Mouse (Mus musculus) hindbrain, embryonic 15.5 days (tissue): ENCODE results near the gene Vps11. TPM values are rescaled to one million over a fixed set of nuclear protein-coding genes. Genes with fewer than 3 reads are reported as not detected.
"Not testable (repeated sequence)": the region's sequence is repeated elsewhere in the genome, so short reads cannot be mapped to it uniquely, and the experiment has no call there.

ENCODE experiments used
- ATAC-seq: fragments of 200-750 bp; cut with Nextera tagmentation; 2 replicates; pipeline ENCODE4 v1.8.0; 2017; ENCODE audit warnings: low read depth, moderate number of reproducible peaks, moderate TSS enrichment; ENCODE audit not compliant: low FRiP score
- H3K27ac ChIP-seq: fragments of 300-500 bp; sonication (generic); replicated peaks from 2 replicates; pipeline ENCODE4 v1.5.1; 2015; ENCODE audit warnings: mild to moderate bottlenecking, inconsistent platforms
- H3K27me3 ChIP-seq: fragments of 300-500 bp; sonication (generic); 2 replicates; pipeline ENCODE4 v1.6.1; 2015; ENCODE audit warnings: control low read depth, inconsistent platforms
- H3K36me3 ChIP-seq: fragments of 300-500 bp; sonication (generic); 2 replicates; pipeline ENCODE4 v1.6.1; 2015; ENCODE audit warnings: control low read depth, inconsistent platforms
- H3K4me1 ChIP-seq: fragments of 300-500 bp; sonication (generic); replicated peaks from 2 replicates; pipeline ENCODE4 v1.6.1; 2015; ENCODE audit warnings: control low read depth, inconsistent platforms
- H3K4me2 ChIP-seq: fragments of 300-500 bp; sonication (generic); 2 replicates; pipeline ENCODE4 v1.6.1; 2015; ENCODE audit warnings: moderate library complexity, mild to moderate bottlenecking, inconsistent platforms
- H3K4me3 ChIP-seq: fragments of 300-500 bp; sonication (generic); 2 replicates; pipeline ENCODE4 v1.5.1; 2015; ENCODE audit warnings: mild to moderate bottlenecking, inconsistent platforms
- H3K9ac ChIP-seq: fragments of 300-500 bp; sonication (generic); 2 replicates; pipeline ENCODE4 v1.6.1; 2015; ENCODE audit warnings: inconsistent platforms
- H3K9me3 ChIP-seq: fragments of 300-500 bp; sonication (generic); 2 replicates; pipeline ENCODE4 v1.6.1; 2016; ENCODE audit warnings: control low read depth, inconsistent platforms
- WGBS: fragments of 180-500 bp; shearing (Covaris S2); methylation state at CpG from one replicate; pipeline ENCODE4 v1.1.7; 2015; 5-methylcytosine and 5-hydroxymethylcytosine counted together
- polyA plus RNA-seq: library from polyadenylated mRNA; unstranded; fragments of >200 nt; fragmentation: Nextera tagmentation; extraction: Ambion mirVana; gene quantifications from 2 replicates; pipeline ENCODE4 v1.2.1, GENCODE M21; 2015

Vps11 gene
- polyA plus RNA-seq, 1 experiment from 2014 or later, result 45.0 TPM

DNA sequence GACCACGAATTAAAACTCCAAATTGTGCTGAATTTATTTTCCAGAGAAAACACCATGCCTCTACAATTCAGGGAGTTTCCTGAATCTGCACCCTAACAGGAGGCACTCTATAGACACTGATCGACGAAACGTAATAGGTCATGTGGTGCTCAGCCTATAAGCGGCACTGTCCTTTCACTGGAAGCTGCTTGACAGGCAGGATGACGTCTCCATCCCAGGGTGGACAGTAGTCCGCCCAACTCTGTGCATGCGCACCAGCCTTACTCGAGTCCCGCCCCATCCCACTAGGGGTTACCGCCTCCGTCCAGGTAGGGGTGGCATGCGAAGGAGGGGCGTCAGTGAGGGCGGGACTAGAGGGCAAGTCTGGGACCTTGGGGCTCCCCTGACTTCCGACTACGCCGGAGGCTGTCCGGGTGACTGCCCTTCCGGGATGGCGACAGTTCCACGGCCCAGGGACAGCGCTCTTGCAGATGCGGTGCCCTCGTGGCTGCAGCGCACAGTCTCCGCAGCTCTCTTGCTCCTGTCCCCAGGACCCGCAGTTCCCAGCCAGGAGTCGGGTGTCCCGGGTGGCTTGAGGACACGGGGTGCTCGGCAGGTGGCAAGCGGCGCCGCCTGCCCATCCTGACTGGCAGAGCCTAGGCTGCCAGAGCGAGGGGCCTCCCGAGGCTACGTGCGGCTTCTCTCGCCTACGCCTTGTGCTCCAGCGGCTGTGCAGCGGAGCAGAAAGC is 35.4 kb upstream of the Vps11 start, which contains the start of gene Slc37a4:
Gene Slc37a4 (plus strand): TSS at position 169 of the 728 bp plus-strand sequence.
- H3K9ac ChIP-seq, result peak within 1 kb of the TSS; percentile 71
- H3K27ac ChIP-seq, result peak within 1 kb of the TSS; percentile 91
- under 1% methylated on average over 43 of the region's 43 CpGs for WGBS
- H3K9me3 ChIP-seq, result no peaks in the 10 kb centered on the region
- H3K4me3 ChIP-seq, result peak within 1 kb of the TSS; percentile 70
- peaks cover 38% of the 10 kb centered on the region for H3K4me1 ChIP-seq
- H3K36me3 ChIP-seq, result peaks cover 19% of the 10 kb centered on the region
- no peaks in the 10 kb centered on the region for H3K27me3 ChIP-seq
- H3K4me2 ChIP-seq, result peak within 1 kb of the TSS; percentile 64
- peak; percentile 99 for ATAC-seq

DNA sequence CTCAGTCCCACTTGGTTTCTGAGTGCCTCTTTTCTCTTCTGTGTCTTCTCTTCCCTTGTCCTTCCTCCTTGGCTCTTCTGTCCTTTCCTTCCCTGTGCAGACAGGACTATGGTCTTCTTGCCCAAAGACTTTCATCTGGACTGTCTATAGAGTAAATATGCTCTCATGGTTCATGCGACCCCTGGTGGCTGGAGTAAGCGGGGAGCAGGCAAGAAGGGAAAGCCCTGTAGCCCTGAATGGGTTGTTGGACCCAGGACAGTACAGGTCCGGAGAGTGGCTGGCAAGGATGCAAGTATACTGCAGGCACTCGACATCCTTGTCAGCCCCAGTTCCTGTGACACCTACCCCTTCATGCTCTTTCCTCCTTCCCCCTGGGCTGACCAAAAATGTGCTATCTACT is 30.0 kb upstream of the Vps11 start:
- no peaks in the 10 kb centered on the region for H3K9me3 ChIP-seq
- H3K4me2 ChIP-seq, result no peak overlapping the region
- H3K36me3 ChIP-seq, result peaks cover 52% of the 10 kb centered on the region
- H3K27ac ChIP-seq, result no peak overlapping the region
- ATAC-seq, result no peak
- H3K9ac ChIP-seq, result no peak overlapping the region
- H3K27me3 ChIP-seq, result no peaks in the 10 kb centered on the region
- 30% methylated on average over 4 of the region's 4 CpGs for WGBS
- peaks cover 7% of the 10 kb centered on the region for H3K4me1 ChIP-seq
- no peak overlapping the region for H3K4me3 ChIP-seq

DNA sequence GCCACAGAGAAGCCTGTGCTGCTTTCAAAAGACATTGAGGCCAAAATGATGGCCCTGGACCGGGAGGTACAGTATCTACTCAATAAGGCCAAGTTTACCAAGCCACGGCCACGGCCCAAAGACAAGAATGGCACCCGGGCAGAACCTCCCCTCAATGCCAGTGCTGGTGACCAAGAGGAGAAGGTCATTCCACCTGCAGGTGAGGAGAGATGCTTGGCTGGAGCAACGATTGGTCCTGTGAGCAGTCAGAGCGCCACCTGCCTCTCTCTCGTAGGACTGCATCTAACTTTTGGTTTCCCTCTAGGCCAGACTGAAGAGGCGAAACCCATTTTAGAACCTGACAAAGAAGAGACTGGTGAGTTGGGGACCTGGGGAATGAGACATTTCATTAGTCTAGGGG is 27.8 kb upstream of the Vps11 start:
- H3K4me1 ChIP-seq, result no peaks in the 10 kb centered on the region
- no peak overlapping the region for H3K9ac ChIP-seq
- H3K36me3 ChIP-seq, result peaks cover 74% of the 10 kb centered on the region
- no peaks in the 10 kb centered on the region for H3K9me3 ChIP-seq
- 63% methylated on average over 8 of the region's 8 CpGs for WGBS
- ATAC-seq, result no peak
- H3K4me3 ChIP-seq, result no peak overlapping the region
- H3K4me2 ChIP-seq, result no peak overlapping the region
- no peaks in the 10 kb centered on the region for H3K27me3 ChIP-seq
- no peak overlapping the region for H3K27ac ChIP-seq

DNA sequence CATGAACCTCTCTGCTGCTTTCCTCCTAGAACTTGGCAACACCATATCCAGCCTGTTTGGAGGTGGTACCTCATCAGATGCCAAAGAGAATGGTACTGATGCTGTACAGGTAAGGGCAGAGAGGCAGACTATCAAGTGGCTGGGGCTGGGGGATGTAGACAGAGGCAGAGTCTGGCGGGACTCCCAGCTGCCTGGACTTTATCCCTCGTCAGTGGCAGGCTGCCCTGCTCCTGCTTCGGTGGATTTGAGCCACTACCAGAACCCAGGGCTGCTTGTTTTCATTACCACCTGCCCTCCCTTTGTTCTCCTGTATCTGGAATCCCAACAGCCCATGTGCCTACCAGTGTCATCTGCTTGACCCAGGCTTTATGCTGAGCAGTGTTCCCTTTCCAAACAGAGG is 25.8 kb upstream of the Vps11 start:
- Histone ChIP-seq H3K27me3 (no peaks in the 10 kb centered on the region), H3K4me3 (no peak overlapping the region), H3K4me2 (no peak overlapping the region), H3K9ac (no peak overlapping the region), H3K27ac (no peak overlapping the region), H3K4me1 (no peaks in the 10 kb centered on the region), H3K9me3 (no peaks in the 10 kb centered on the region), H3K36me3 (peaks cover 95% of the 10 kb centered on the region)
- 88% methylated on average over 3 of the region's 3 CpGs for whole genome bisulfite sequencing
- ATAC-seq, result no peak

DNA sequence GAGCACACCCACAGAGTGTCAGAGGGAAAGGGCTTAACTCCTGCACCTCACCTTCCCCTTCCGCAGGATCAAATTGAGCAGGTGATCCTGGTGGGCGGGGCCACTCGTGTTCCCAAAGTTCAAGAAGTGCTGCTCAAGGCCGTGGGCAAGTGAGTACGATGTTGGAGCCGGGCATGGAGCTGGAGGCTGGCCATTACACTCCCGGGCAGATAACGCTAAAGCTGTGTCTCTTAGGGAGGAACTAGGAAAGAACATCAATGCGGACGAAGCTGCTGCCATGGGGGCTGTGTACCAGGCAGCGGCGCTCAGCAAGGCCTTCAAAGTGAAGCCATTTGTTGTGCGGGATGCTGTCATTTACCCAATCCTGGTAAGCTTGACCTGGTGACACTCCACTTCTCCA is 23.1 kb upstream of the Vps11 start:
- no peak overlapping the region for H3K27ac ChIP-seq
- ATAC-seq, result no peak
- H3K9me3 ChIP-seq, result no peaks in the 10 kb centered on the region
- no peak overlapping the region for H3K4me3 ChIP-seq
- H3K9ac ChIP-seq, result no peak overlapping the region
- H3K4me2 ChIP-seq, result no peak overlapping the region
- no peaks in the 10 kb centered on the region for H3K27me3 ChIP-seq
- WGBS, result 95% methylated on average over 13 of the region's 13 CpGs
- H3K4me1 ChIP-seq, result peaks cover 12% of the 10 kb centered on the region
- peaks cover 88% of the 10 kb centered on the region for H3K36me3 ChIP-seq

DNA sequence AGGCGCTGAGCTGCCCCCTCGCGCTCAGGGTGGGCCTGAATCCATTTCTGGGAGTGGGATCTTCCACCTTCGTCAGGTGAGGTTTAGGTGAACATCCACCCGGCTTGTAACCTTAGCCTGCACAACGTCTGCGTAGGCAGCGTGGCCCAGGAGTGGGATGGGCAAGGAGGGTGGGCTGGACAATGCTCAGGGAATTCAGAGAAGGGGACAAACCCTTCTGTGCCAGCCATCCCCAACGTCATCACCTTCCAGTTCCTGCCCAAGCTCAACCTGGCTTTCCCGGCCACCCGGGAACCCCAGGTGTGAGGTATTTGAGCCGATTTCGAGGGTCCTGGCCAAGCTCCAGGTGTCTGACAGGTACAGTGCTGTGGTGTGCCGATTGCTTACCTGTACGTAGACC is 18.4 kb upstream of the Vps11 start:
- Histone ChIP-seq H3K4me1 (peaks cover 22% of the 10 kb centered on the region), H3K27ac (peak overlapping the region; percentile 89), H3K4me2 (peak overlapping the region; percentile 95), H3K4me3 (peak overlapping the region; percentile 77), H3K9me3 (no peaks in the 10 kb centered on the region), H3K9ac (peak overlapping the region; percentile 83), H3K27me3 (no peaks in the 10 kb centered on the region), H3K36me3 (peaks cover 40% of the 10 kb centered on the region)
- WGBS, result 9% methylated on average over 15 of the region's 15 CpGs
- 0 out of 2 replicates have a peak, but pooled peaks have one; percentile 14 for ATAC-seq

DNA sequence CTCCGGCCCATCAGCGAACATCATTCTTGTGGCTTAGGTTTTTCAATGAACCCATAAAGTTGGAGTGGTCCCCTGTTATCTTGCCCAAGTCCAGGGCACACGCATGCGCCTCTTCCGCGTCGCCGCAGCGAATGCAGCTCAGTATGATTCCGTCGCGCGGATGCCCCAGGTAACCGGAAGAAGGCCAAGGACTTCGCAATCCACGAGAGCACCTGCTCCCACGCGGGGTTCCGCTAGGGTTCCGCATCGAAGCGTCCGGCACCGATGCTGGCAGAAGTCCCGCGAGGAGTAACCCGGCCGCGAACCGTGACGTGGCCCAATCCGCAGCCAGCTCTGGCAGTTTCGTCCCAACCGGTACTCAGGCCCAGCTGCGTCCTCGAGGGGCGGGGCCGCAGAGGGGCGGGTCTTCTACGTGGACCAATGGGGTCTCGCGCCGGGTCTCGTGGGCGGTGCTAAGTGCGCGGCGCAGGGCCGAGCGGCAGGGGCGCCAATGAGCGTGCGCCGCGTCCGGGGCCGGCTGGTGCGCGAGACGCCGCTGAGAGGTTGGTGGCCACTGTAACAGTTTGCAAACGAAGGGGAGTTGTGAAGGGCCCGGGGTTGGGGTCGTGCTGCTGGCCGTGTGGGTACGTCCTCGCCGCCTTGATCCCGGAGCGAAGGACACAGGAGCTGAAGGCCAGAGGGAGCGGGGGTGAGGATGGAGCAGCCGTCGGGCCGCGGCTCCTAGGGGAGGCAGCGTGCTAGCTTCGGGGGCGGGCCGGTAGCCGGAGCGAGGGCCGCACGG is 17.8 kb upstream of the Vps11 start, which contains the start of gene Hyou1:
Gene Hyou1 (plus strand): TSS at position 437 of the 781 bp plus-strand sequence.
- Histone ChIP-seq H3K27ac (peak within 1 kb of the TSS; percentile 89), H3K9ac (peak within 1 kb of the TSS; percentile 83), H3K4me2 (peak within 1 kb of the TSS; percentile 95), H3K4me1 (peaks cover 22% of the 10 kb centered on the region), H3K4me3 (peak within 1 kb of the TSS; percentile 77), H3K36me3 (peaks cover 34% of the 10 kb centered on the region), H3K9me3 (no peaks in the 10 kb centered on the region), H3K27me3 (no peaks in the 10 kb centered on the region)
- peak; percentile 98 for ATAC-seq
- WGBS, result under 1% methylated on average over 80 of the region's 83 CpGs

DNA sequence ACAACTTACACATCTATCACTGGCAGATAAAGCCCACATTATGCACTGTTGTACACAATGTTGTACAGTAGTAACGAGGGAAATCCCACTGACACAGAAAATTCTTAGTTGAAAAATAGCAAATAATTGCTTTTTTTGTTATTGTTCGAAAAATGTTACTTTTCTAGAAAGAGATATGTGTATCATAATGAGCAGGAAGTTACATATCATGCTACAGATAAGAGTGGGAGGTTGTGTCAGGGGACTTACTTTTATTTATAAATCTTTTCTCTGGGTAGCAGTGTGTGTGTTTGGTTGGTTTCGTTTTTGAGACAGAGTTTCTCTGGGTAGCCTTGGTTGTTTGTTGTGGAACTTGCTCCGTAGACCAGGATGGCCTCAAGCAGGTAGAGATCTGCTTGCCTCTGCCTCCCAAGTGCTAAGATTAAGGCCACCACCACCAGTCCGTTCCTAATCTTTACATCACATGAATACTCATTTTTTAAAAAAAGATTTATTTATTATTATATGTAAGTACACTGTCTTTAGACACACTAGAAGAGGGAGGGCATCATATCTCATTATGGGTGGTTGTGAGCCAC is 16.8 kb upstream of the Vps11 start:
- Histone ChIP-seq H3K9me3 (no peaks in the 10 kb centered on the region), H3K27ac (peak overlapping the region; percentile 89), H3K4me3 (peak overlapping the region; percentile 77), H3K27me3 (no peaks in the 10 kb centered on the region), H3K4me1 (peaks cover 22% of the 10 kb centered on the region), H3K4me2 (peak overlapping the region; percentile 62), H3K9ac (peak overlapping the region; percentile 62), H3K36me3 (peaks cover 24% of the 10 kb centered on the region)
- WGBS, result 90% methylated on average over 5 of the region's 5 CpGs
- no peak for ATAC-seq

DNA sequence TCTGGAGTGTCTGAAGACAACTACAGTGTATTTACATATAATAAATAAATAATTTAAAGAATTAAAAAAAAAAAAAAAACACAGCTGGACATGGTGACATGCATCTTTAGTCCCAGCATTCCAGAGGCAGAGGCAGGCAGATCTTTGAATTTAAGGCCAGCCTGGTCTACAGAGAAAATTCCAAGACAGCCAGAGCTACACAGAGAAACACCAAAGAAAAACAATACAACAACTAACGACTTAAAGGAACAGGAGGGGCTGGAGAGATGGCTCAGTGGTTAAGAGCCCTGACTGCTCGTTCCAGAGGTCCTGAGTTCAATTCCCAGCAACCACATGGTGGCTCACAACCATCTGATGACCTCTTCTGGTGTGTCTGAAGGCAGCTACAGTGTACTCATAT is 15.9 kb upstream of the Vps11 start:
- not testable (repeated sequence) for H3K4me2 ChIP-seq, H3K27me3 ChIP-seq, ATAC-seq, H3K9ac ChIP-seq, H3K9me3 ChIP-seq, H3K4me3 ChIP-seq, H3K27ac ChIP-seq
- Histone ChIP-seq H3K36me3 (peaks cover 15% of the 10 kb centered on the region), H3K4me1 (peaks cover 22% of the 10 kb centered on the region)
- WGBS, result 76% methylated on average over 2 of the region's 2 CpGs

DNA sequence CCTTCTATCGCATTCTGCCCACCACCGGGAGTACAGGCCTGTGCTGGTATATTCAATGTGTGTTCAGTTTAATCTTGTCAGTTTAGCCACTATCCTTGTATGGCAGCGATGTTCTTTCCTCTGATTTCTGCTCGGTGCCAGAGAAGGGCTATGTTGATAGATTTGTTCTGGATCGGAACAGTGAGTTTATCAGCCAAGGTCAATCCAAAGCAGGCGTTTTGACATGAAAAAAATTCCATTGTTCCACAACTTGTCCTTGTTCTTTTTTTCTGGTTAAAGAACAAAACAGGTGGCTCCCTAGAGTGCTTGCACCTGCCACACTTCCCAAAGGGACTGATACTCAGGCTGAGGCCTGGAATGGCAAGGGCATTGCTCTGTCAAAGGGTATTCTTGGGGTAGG is 14.7 kb upstream of the Vps11 start:
- WGBS, result 87% methylated on average over 6 of the region's 6 CpGs
- no peaks in the 10 kb centered on the region for H3K9me3 ChIP-seq
- no peaks in the 10 kb centered on the region for H3K27me3 ChIP-seq
- H3K27ac ChIP-seq, result no peak overlapping the region
- no peak for ATAC-seq
- peaks cover 22% of the 10 kb centered on the region for H3K4me1 ChIP-seq
- H3K9ac ChIP-seq, result no peak overlapping the region
- no peak overlapping the region for H3K4me2 ChIP-seq
- no peak overlapping the region for H3K4me3 ChIP-seq
- H3K36me3 ChIP-seq, result 0 out of 2 replicates have a peak, but pooled peaks cover 4% of the 10 kb centered on the region

DNA sequence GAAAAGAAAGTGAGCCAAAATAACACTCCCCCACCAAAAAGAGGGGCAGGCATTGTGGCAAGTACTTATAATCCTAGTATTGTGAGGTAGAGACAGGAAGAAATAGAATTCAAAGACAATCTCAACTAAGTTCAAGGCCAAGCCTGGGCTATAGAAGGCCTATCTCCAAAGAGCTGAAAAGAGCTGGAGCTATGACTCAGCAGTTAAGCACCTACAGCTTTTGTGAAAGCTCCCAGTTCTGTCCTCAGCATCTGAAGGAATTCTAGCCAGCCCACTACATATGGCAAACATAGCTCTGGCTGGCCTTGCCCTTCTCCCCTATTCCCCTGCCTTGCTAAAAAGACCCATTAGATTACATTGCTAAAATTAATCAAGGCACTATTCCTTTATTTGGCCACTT is 11.9 kb upstream of the Vps11 start:
- H3K4me3 ChIP-seq, result no peak overlapping the region
- H3K4me2 ChIP-seq, result no peak overlapping the region
- H3K9ac ChIP-seq, result no peak overlapping the region
- H3K9me3 ChIP-seq, result no peaks in the 10 kb centered on the region
- peaks cover 7% of the 10 kb centered on the region for H3K4me1 ChIP-seq
- no peaks in the 10 kb centered on the region for H3K27me3 ChIP-seq
- H3K27ac ChIP-seq, result no peak overlapping the region
- ATAC-seq, result no peak
- H3K36me3 ChIP-seq, result no peaks in the 10 kb centered on the region

DNA sequence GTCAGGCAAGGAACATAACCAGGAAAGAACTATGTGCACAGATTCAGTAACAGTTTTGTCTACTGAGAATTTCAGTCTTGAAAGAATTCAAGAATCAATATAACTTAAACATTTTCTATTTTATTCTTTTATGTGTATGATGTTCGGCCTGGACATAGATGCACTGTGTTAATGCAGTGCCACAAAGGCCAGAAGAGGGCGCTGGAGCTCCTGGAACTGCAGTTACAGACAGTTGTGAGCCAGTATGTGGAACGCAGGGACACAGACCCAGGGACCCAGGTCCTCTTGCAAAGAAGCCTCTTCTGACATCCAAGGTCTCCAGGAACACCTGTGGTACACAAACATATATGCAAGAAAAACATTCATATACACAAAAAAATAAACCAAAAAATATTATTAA is 3.0 kb upstream of the Vps11 start:
- H3K4me1 ChIP-seq, result peaks cover 9% of the 10 kb centered on the region
- no peak overlapping the region for H3K4me2 ChIP-seq
- no peak overlapping the region for H3K9ac ChIP-seq
- no peak overlapping the region for H3K27ac ChIP-seq
- H3K4me3 ChIP-seq, result no peak overlapping the region
- peaks cover 5% of the 10 kb centered on the region for H3K36me3 ChIP-seq
- H3K27me3 ChIP-seq, result no peaks in the 10 kb centered on the region
- WGBS, result 66% methylated on average over 3 of the region's 3 CpGs
- no peak for ATAC-seq
- H3K9me3 ChIP-seq, result no peaks in the 10 kb centered on the region
